Mouse (Mus musculus) brain, embryonic 18.5 days (tissue): ENCODE data around the gene Isg15.
A peak's percentile ranks its signal among the peaks of the same experiment; 100 is the strongest.

Source experiments
- DNase-seq: peaks from one replicate; pipeline ENCODE4 v3.0.0-alpha.2; 2012; ENCODE audit warnings: low read depth, low spot score

The Isg15 gene

GRCm38 (mm10) chr4:156200623-156201475 is at the start of gene Isg15:
Isg15 (minus strand) TSS chr4:156200818.
- DNase-seq, result no peak

GRCm38 (mm10) chr4:156249567-156249966 is 48.9 kb upstream of the Isg15 start:
- no peak for DNase-seq

- no peak for DNase-seq
These were observed 36.2 kb upstream of the Isg15 start for GRCm38 (mm10) chr4:156236651-156237447.

- peak; percentile 91 for DNase-seq
These were observed 35.4 kb upstream of the Isg15 start, which contains the start of gene Noc2l for GRCm38 (mm10) chr4:156235808-156236533. Noc2l (plus strand) TSS chr4:156236010.

- peak; percentile 57 for DNase-seq
These were observed 34.7 kb upstream of the Isg15 start for GRCm38 (mm10) chr4:156235360-156235770.

- DNase-seq, result peak; percentile 43
These were observed 34.1 kb upstream of the Isg15 start, which contains the start of gene Plekhn1 for GRCm38 (mm10) chr4:156234701-156235213. Plekhn1 (minus strand) TSS chr4:156234857.

- DNase-seq, result no peak
These were observed 33.4 kb upstream of the Isg15 start for GRCm38 (mm10) chr4:156234021-156234501.

- no peak for DNase-seq
These were observed 27.9 kb upstream of the Isg15 start for GRCm38 (mm10) chr4:156228393-156229024.

GRCm38 (mm10) chr4:156227752-156228392 is 27.3 kb upstream of the Isg15 start:
- no peak for DNase-seq

GRCm38 (mm10) chr4:156224276-156224675 is 23.7 kb upstream of the Isg15 start:
- no peak for DNase-seq

- DNase-seq, result no peak
These were observed 19.3 kb upstream of the Isg15 start for GRCm38 (mm10) chr4:156219936-156220335.

- no peak for DNase-seq
These were observed 17.2 kb upstream of the Isg15 start for GRCm38 (mm10) chr4:156217838-156218237.

- DNase-seq, result no peak
These were observed 16.5 kb upstream of the Isg15 start for GRCm38 (mm10) chr4:156217022-156217669.

- DNase-seq, result no peak
These were observed 15.6 kb upstream of the Isg15 start for GRCm38 (mm10) chr4:156216196-156216595.

- no peak for DNase-seq
These were observed 15.0 kb upstream of the Isg15 start, which contains the start of gene Perm1 for GRCm38 (mm10) chr4:156215649-156216048. Perm1 (plus strand) TSS chr4:156215868.

- DNase-seq, result no peak
These were observed 12.5 kb upstream of the Isg15 start for GRCm38 (mm10) chr4:156213134-156213533.

GRCm38 (mm10) chr4:156209963-156210635 is 9.5 kb upstream of the Isg15 start:
- DNase-seq, result no peak

GRCm38 (mm10) chr4:156208872-156209271 is 8.3 kb upstream of the Isg15 start:
- no peak for DNase-seq
